Mouse (Mus musculus) inflammation-experienced regulatory T-cells, adult 16 weeks (primary cell): ENCODE measurements around the gene Hnrnph3. TPM values are rescaled to one million over a fixed set of nuclear protein-coding genes. Genes with fewer than 3 reads are reported as not detected.

Source experiments
- polyA plus RNA-seq: library from polyadenylated mRNA; unstranded; fragments of 100-300 nt; shearing (Covaris generic); gene quantifications from one replicate; pipeline ENCODE4 v1.2.1, GENCODE M21; 2017

The Hnrnph3 gene
- polyA plus RNA-seq, result 93.8 TPM

GRCm38 (mm10) chr10:63023749-63024579 lies at the start of gene Hnrnph3, which contains the start of gene Pbld2:
Gene Hnrnph3, minus strand, starts transcription at chr10:63024217.
Gene Pbld2, plus strand, starts transcription at chr10:63024315.

GRCm38 (mm10) chr10:63059862-63060261 lies 35.8 kb upstream of the Hnrnph3 start, which contains the start of gene Pbld1:
Gene Pbld1, plus strand, starts transcription at chr10:63060162.

GRCm38 (mm10) chr10:62980039-62980954 lies 43.7 kb downstream of the Hnrnph3 start, which contains the start of gene Rufy2:
Gene Rufy2, plus strand, starts transcription at chr10:62980223.

Other genes with a start within 250 kb of the Hnrnph3 start
- 140 TPM for gene Ccar1, start 231.9 kb downstream of the Hnrnph3 start, polyA plus RNA-seq
- 12.2 TPM for gene Tet1, start 115.2 kb downstream of the Hnrnph3 start, polyA plus RNA-seq
- 4.1 TPM for gene Slc25a16, start 103.6 kb downstream of the Hnrnph3 start, polyA plus RNA-seq
- gene Dna2, start 77.2 kb downstream of the Hnrnph3 start, polyA plus RNA-seq, result 2.7 TPM
- 63.0 TPM for gene Rufy2, start 44.0 kb downstream of the Hnrnph3 start, polyA plus RNA-seq
- 0.38 TPM for gene Pbld2, start 98 bp upstream of the Hnrnph3 start, polyA plus RNA-seq
- gene Pbld1, start 35.9 kb upstream of the Hnrnph3 start, polyA plus RNA-seq, result not detected
- gene Atoh7, start 75.4 kb upstream of the Hnrnph3 start, polyA plus RNA-seq, result not detected
- not detected for gene Mypn, start 179.7 kb upstream of the Hnrnph3 start, polyA plus RNA-seq
- gene Herc4, start 219.6 kb upstream of the Hnrnph3 start, polyA plus RNA-seq, result 164 TPM